Mouse (Mus musculus): ENCODE measurements around the gene Gm10720. TPM values are rescaled to one million over a fixed set of nuclear protein-coding genes. Genes with fewer than 3 reads are reported as not detected.

The Gm10720 gene
- not detected in 2 replicates for polyA plus RNA-seq (2012; rRNA removed)

GRCm38 (mm10) chr9:3015354-3015753 lies at the start of gene Gm10720:
Gene Gm10720, plus strand, starts transcription at chr9:3015654.

DNA sequence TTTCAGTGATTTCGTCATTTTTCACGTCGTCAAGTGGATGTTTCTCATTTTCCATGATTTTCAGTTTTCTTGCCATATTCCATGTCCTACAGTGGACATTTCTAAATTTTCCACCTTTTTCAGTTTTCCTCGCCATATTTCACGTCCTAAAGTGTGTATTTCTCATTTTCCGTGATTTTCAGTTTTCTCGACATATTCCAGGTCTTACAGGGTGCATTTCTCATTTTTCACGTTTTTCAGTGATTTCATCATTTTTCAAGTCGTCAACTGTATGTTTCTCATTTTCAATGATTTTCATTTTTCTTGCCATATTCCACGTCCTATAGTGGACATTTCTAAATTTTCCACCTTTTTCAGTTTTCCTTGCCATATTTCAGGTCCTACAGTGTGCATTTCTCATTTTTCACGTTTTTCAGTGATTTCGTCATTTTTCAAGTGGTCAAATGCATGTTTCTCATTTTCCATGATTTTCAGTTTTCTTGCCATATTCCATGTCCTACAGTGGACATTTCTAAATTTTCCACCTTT lies 14.9 kb upstream of the Gm10720 start, which contains the start of gene Gm10722:
TSS of gene Gm10722 (plus strand) at position 478 of the 528 bp plus-strand sequence.

GRCm38 (mm10) chr9:3002794-3003396 lies 12.6 kb upstream of the Gm10720 start, which contains the start of gene Gm11168:
Gene Gm11168, plus strand, starts transcription at chr9:3003346.

GRCm38 (mm10) chr9:3012733-3013279 lies 2.6 kb upstream of the Gm10720 start, which contains the start of gene Gm10721:
Gene Gm10721, plus strand, starts transcription at chr9:3013140.

DNA sequence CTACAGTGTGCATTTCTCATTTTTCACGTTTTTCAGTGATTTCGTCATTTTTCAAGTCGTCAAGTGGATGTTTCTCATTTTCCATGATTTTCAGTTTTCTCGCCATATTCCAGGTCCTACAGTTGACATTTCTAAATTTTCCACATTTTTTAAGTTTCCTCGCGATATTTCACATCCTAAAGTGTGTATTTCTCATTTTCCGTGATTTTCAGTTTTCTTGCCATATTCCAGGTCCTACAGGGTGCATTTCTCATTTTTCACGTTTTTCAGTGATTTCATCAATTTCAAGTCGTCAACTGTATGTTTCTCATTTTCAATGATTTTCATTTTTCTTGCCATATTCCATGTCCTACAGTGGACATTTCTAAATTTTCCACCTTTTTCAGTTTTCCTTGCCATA lies 1.7 kb downstream of the Gm10720 start, which contains the start of gene Gm10719:
TSS of gene Gm10719 (plus strand) at position 301 of the 400 bp plus-strand sequence.

DNA sequence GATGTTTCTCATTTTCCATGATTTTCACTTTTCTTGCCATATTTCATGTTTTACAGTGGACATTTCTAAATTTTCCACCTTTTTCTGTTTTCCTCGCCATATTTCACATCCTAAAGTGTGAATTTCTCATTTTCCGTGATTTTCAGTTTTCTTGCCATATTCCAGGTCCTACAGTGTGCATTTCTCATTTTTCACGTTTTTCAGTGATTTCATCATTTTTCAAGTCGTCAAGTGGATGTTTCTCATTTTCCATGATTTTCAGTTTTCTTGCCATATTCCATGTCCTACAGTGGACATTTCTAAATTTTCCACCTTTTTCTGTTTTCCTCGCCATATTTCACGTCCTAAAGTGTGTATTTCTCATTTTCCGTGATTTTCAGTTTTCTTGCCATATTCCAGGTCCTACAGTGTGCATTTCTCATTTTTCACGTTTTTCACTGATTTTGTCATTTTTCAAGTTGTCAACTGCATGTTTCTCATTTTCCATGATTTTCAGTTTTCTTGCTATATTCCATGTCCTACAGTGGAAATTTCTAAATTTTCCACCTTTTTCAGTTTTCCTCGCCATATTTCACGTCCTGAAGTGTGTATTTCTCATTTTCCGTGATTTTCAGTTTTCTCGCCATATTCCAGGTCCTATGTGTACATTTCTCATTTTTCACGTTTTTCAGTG lies 8.0 kb downstream of the Gm10720 start, which contains the start of gene Gm10718:
TSS of gene Gm10718 (plus strand) at position 236 of the 673 bp plus-strand sequence.

GRCm38 (mm10) chr9:3024912-3025467 lies 9.5 kb downstream of the Gm10720 start, which contains the start of gene Gm10717:
Gene Gm10717, plus strand, starts transcription at chr9:3025417.

DNA sequence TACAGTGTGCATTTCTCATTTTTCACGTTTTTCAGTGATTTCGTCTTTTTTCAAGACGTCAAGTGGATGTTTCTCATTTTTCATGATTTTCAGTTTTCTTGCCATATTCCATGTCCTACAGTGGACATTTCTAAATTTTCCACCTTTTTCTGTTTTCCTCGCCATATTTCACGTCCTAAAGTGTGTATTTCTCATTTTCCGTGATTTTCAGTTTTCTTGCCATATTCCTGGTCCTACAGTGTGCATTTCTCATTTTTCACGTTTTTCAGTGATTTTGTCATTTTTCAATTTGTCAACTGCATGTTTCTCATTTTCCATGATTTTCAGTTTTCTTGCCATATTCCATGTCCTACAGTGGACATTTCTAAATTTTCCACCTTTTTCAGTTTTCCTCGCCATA lies 18.8 kb downstream of the Gm10720 start, which contains the start of gene Gm17535:
TSS of gene Gm17535 (plus strand) at position 301 of the 400 bp plus-strand sequence.

GRCm38 (mm10) chr9:3036577-3036976 lies 21.1 kb downstream of the Gm10720 start, which contains the start of gene Gm10715:
Gene Gm10715, plus strand, starts transcription at chr9:3036877.

Other genes starting within 250 kb of the Gm10720 start
- gene Gm10722, start 14.7 kb upstream of the Gm10720 start, polyA plus RNA-seq (2012; rRNA removed), result not detected in 2 replicates
- gene Gm11168, start 12.3 kb upstream of the Gm10720 start, polyA plus RNA-seq (2012; rRNA removed), result not detected in 2 replicates
- not detected in 2 replicates for gene Gm10721, start 2.5 kb upstream of the Gm10720 start, polyA plus RNA-seq (2012; rRNA removed)
- gene Gm10719, start 1.8 kb downstream of the Gm10720 start, polyA plus RNA-seq (2012; rRNA removed), result not detected in 2 replicates
- gene Gm10718, start 7.9 kb downstream of the Gm10720 start, polyA plus RNA-seq (2012; rRNA removed), result not detected in 2 replicates
- gene Gm10717, start 9.8 kb downstream of the Gm10720 start, polyA plus RNA-seq (2012; rRNA removed), result not detected in 2 replicates
- gene Gm17535, start 18.9 kb downstream of the Gm10720 start, polyA plus RNA-seq (2012; rRNA removed), result not detected in 2 replicates
- gene Gm10715, start 21.2 kb downstream of the Gm10720 start, polyA plus RNA-seq (2012; rRNA removed), result not detected in 2 replicates